Mouse (Mus musculus): Measurements from ENCODE around the gene Best1. TPM values are rescaled to one million over a fixed set of nuclear protein-coding genes. Genes with fewer than 3 reads are reported as not detected.

Gene Best1
- total and polyA plus RNA-seq, 2 experiments from 2014 or later: 2.9 to 4.1 TPM

DNA sequence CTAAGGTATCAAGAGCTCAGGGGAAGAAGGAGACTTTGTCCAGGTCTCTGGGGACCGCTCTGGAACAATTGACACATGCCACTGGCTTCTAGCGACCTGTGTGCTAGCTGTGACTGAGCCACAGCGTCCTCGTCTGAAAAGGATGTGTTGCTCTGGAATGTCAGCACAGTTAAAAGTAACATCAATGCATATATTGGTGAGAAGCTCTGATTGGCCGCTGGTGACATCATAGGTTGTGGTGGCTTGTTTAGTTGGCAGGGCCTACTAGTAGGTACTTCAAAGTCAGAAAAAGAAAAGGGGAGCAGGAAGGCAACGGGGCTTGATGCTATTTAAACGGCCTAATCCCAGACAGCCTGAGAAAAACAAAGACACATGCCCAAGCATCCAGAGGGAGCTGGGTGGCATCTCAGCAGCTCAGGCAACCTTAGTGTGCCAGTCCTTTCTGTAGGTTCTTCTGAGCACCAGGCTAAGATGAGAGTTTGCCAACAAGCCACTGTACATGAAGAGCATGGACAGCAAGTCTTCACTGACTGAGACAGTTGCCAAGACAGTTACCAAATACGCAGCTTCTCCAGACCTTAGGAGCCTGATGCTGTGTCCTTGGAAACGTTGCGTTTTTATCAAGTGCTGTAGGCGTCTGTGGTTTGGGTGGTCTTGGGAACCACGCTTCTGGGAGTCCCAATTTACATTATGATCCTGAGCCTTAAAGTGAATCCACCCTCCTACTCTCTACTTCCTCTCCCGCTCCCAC is 2.5 kb downstream of the Best1 start:
- 66% methylated on average over 13 of the region's 13 CpGs for WGBS
- H3K4me3 ChIP-seq (ENCODE audit: low read depth, low read length): no peak overlapping the region
- no peaks in the 10 kb centered on the region for H3K27me3 ChIP-seq (ENCODE audit: insufficient read depth, low read length)
- no peak for TF ChIP-seq CTCF (IDR thresholded peaks at IDR 0.05)
- ATAC-seq (ENCODE audit: low FRiP score) (0 out of 2 replicates have a peak, but pooled peaks have one; percentile 26), DNase-seq (ENCODE audit: low spot score) (no peak)
- no peak overlapping the region for H3K4me2 ChIP-seq (ENCODE audit: low read depth, low read length, poor library complexity, severe bottlenecking)
- H3K36me3 ChIP-seq (ENCODE audit: insufficient read depth, low read length): no peaks in the 10 kb centered on the region
- no peaks in the 10 kb centered on the region for H3K4me1 ChIP-seq (ENCODE audit: insufficient read depth, low read length)
- H3K9ac ChIP-seq (replicated peaks; ENCODE audit: low read length, poor library complexity, severe bottlenecking): no peak overlapping the region
- no peak overlapping the region for H3K27ac ChIP-seq (ENCODE audit: low read depth, low read length)
- no peaks in the 10 kb centered on the region for H3K9me3 ChIP-seq (ENCODE audit: low read length)

DNA sequence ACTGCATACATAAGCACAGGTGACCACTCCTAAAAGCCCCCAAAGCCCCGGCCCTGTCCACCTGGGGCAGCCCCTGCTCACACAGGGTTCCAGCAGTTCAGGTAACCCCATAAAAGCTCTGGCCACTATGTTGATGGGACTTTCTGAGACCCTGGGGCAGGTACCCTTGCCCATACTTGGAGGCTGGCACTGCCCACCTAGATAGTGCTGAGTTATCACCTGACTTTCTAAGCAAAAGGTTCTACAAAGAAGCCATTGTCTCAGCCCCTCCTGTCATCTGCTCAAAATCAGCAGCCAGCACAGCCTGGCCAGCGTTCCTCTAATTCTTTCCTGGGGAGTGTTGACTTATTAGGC is 3.4 kb downstream of the Best1 start:
- Histone ChIP-seq H3K27ac (ENCODE audit: low read depth, low read length) (no peak overlapping the region), H3K9ac (replicated peaks; ENCODE audit: low read length, poor library complexity, severe bottlenecking) (no peak overlapping the region), H3K4me3 (ENCODE audit: low read depth, low read length) (no peak overlapping the region), H3K4me1 (ENCODE audit: insufficient read depth, low read length) (no peaks in the 10 kb centered on the region), H3K27me3 (ENCODE audit: insufficient read depth, low read length) (no peaks in the 10 kb centered on the region), H3K9me3 (ENCODE audit: low read length) (no peaks in the 10 kb centered on the region), H3K36me3 (ENCODE audit: insufficient read depth, low read length) (no peaks in the 10 kb centered on the region), H3K4me2 (ENCODE audit: low read depth, low read length, poor library complexity, severe bottlenecking) (no peak overlapping the region)
- 78% methylated on average over 2 of the region's 2 CpGs for WGBS
- no peak for ATAC-seq (ENCODE audit: low FRiP score)
- no peak for TF ChIP-seq CTCF (IDR thresholded peaks at IDR 0.05)
- no peak for DNase-seq (ENCODE audit: low spot score)

DNA sequence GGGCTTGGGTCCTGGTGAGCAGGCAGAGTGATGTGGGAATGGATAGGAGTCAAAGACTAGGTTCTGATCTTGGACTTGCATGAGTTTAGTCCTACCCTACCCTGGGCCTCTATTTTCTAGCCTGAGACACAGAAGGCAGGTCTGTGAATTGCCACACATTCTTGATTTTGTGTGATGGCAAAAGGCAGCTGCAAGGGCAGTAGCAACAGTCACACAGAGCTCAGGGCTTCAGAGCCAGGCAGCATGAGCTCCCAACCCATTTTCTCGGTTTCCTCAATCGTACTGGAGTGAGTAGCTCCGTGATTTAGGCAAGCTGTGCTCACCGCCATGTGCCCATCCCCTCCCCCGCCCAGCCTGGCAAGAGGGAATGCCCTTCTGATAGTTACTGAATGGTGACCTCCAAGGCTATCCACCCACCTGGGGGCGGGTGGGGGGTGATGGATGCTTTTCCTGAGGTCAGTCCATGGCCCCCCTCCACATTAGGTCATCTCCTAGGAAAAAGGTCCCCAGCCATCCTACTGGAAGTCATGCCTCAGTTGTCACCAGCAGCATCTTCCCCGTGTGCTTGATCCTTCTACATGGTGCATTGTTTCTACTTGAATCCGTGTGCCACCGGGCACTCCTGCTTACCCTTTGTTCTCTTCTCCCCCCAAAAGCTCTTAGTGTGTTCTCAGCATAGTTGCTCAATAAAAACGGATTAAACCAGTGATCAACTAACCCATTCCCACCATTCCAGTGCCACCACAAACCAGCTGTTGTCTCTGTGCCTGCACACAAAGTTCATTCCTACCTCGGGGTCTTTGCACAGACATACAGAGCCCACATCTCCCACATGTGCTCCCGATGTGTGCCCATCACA is 4.0 kb downstream of the Best1 start:
- Histone ChIP-seq H3K9ac (replicated peaks; ENCODE audit: low read length, poor library complexity, severe bottlenecking) (no peak overlapping the region), H3K27ac (ENCODE audit: low read depth, low read length) (no peak overlapping the region), H3K4me1 (ENCODE audit: insufficient read depth, low read length) (no peaks in the 10 kb centered on the region), H3K4me2 (ENCODE audit: low read depth, low read length, poor library complexity, severe bottlenecking) (no peak overlapping the region), H3K36me3 (ENCODE audit: insufficient read depth, low read length) (no peaks in the 10 kb centered on the region), H3K4me3 (ENCODE audit: low read depth, low read length) (no peak overlapping the region), H3K27me3 (ENCODE audit: insufficient read depth, low read length) (no peaks in the 10 kb centered on the region), H3K9me3 (ENCODE audit: low read length) (no peaks in the 10 kb centered on the region)
- 72% methylated on average over 12 of the region's 12 CpGs for WGBS
- ATAC-seq (ENCODE audit: low FRiP score) (no peak), DNase-seq (ENCODE audit: low spot score) (no peak)
- TF ChIP-seq CTCF (IDR thresholded peaks at IDR 0.05): no peak

DNA sequence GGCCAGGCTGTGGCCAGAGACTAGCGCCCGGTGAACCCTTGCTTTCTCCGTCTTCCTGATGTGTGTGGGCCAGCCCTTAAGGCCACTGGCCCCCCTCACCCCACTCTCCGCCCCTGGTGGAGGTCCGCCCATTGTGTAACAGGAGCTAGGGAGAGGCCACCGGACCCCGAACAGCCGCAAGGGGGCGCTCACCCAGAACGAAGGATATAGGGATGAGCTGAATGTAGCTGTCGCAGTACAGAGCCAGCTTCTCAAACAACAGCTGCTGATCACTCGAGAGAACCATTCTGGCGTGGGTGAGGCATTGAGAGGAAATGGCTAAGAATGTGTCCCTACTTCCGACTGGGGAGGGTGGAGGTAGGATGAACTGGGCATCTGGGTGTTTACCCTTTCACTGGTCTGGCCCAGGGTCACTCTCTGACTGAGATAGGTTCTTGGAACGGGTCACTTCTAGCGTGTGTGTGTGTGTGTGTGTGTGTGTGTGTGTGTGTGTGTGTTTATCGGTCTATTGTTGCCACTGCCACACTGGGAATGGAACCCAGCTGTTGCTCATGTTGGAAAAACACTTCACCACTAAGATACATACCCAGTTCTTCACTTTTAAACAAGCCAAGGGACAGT is 8.3 kb downstream of the Best1 start:
- Histone ChIP-seq H3K4me1 (ENCODE audit: insufficient read depth, low read length) (no peaks in the 10 kb centered on the region), H3K4me3 (ENCODE audit: low read depth, low read length) (peak overlapping the region; percentile 23), H3K4me2 (ENCODE audit: low read depth, low read length, poor library complexity, severe bottlenecking) (peak overlapping the region; percentile 39), H3K27me3 (ENCODE audit: insufficient read depth, low read length) (no peaks in the 10 kb centered on the region), H3K9me3 (ENCODE audit: low read length) (no peaks in the 10 kb centered on the region), H3K9ac (replicated peaks; ENCODE audit: low read length, poor library complexity, severe bottlenecking) (peak overlapping the region; percentile 42), H3K27ac (ENCODE audit: low read depth, low read length) (no peak overlapping the region), H3K36me3 (ENCODE audit: insufficient read depth, low read length) (no peaks in the 10 kb centered on the region)
- DNase-seq (ENCODE audit: low spot score): peak; percentile 86
- peak; percentile 90 for ATAC-seq (ENCODE audit: low FRiP score)
- peak; percentile 87 for TF ChIP-seq CTCF (IDR thresholded peaks at IDR 0.05)
- WGBS: 6% methylated on average over 17 of the region's 17 CpGs

DNA sequence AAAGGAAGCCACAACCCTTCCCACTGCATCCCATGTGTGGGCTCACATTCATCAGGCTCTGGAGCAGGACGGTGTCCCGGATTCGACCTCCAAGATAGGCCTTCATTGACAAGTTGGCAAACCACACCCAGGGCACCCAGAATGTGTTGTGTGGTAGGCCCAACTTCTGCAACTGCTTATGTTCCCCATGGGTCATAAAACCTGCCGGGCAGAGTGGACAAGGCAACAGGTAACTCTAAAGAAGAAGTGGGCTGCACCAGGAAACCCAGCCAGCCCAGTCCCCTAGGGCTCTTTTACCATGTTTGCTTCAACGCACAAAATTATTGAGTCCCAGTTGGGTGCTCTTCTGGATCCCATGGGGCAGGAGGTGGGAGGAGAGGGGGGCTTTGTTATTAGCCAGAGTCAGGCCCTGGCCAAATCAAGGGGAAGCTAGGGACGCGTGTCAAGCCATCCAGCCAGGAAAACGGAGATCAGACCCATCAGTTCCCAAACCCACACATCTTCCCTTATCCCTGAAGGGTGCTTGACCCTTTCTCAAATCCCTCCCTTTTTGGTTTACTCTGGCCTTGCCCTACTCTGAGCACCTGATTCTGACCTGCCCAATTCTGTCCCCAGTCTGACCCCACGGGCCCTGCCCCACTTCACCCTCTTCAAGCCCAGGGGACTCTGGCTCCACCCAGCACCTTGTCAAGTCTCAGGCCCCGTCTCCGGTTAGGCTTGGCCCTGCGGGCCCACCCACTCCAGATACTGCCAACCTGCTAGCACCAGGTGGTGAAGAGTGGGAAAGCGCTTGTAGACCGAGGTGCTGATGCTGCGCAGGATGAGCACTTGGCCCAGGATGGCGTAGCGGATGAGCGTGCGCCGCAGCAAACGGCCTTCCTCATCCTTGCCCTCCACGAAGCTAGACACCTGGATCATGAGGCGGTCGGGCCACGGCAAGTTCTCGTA is 9.1 kb downstream of the Best1 start:
- 50% methylated on average over 26 of the region's 26 CpGs for WGBS
- DNase-seq (ENCODE audit: low spot score) (no peak), ATAC-seq (ENCODE audit: low FRiP score) (peak; percentile 51)
- TF ChIP-seq CTCF (IDR thresholded peaks at IDR 0.05): no peak
- peak overlapping the region; percentile 23 for H3K4me3 ChIP-seq (ENCODE audit: low read depth, low read length)
- no peaks in the 10 kb centered on the region for H3K27me3 ChIP-seq (ENCODE audit: insufficient read depth, low read length)
- no peaks in the 10 kb centered on the region for H3K36me3 ChIP-seq (ENCODE audit: insufficient read depth, low read length)
- no peaks in the 10 kb centered on the region for H3K4me1 ChIP-seq (ENCODE audit: insufficient read depth, low read length)
- H3K4me2 ChIP-seq (ENCODE audit: low read depth, low read length, poor library complexity, severe bottlenecking): peak overlapping the region; percentile 39
- no peaks in the 10 kb centered on the region for H3K9me3 ChIP-seq (ENCODE audit: low read length)
- H3K9ac ChIP-seq (replicated peaks; ENCODE audit: low read length, poor library complexity, severe bottlenecking): peak overlapping the region; percentile 42
- H3K27ac ChIP-seq (ENCODE audit: low read depth, low read length): no peak overlapping the region
